Mouse (Mus musculus): ENCODE results near the gene Nacad. TPM values are rescaled to one million over a fixed set of nuclear protein-coding genes. Genes with fewer than 3 reads are reported as not detected.
"Not testable (repeated sequence)": the region's sequence is repeated elsewhere in the genome, so short reads cannot be mapped to it uniquely, and the experiment has no call there.

Nacad gene
- total RNA-seq (2021): 10 to 100 TPM; 78.1 to 82.5 TPM

GRCm38 (mm10) chr11:6605491-6606399 is at the start of gene Nacad:
Nacad (minus strand) TSS chr11:6606053.
- peak; percentile 79 to 83 for DNase-seq (ENCODE audit: extremely low spot score in 1 of 2, low spot score in 2 of 2)
- intact Hi-C loops (cut with DNase I): no loop called here

GRCm38 (mm10) chr11:6654903-6655302 is 49.0 kb upstream of the Nacad start:
- intact Hi-C loops (cut with DNase I): loop anchor here (1.0 to 10.0 kb wide), 6 partner anchors 114 to 1750 kb away; partner anchors contain the start of genes Adcy1 and Igfbp1
- peak; percentile 87 to 92 for DNase-seq (ENCODE audit: extremely low spot score in 1 of 2, low spot score in 2 of 2)

GRCm38 (mm10) chr11:6652978-6653377 is 47.1 kb upstream of the Nacad start:
- not testable (repeated sequence) for DNase-seq (ENCODE audit: extremely low spot score in 1 of 2, low spot score in 2 of 2)
- intact Hi-C loops (cut with DNase I): loop anchor here (10.0 kb wide), 3 partner anchors 412 to 1752 kb away; partner anchors contain the start of gene Adcy1

GRCm38 (mm10) chr11:6650519-6650918 is 44.7 kb upstream of the Nacad start:
- intact Hi-C loops (cut with DNase I): loop anchor here (10.0 kb wide), 3 partner anchors 414 to 1754 kb away; partner anchors contain the start of gene Adcy1
- DNase-seq (ENCODE audit: extremely low spot score in 1 of 2, low spot score in 2 of 2): no peak

- intact Hi-C loops (cut with DNase I): no loop called here
- no peak for DNase-seq (ENCODE audit: extremely low spot score in 1 of 2, low spot score in 2 of 2)
Measured at GRCm38 (mm10) chr11:6647831-6648724, 42.2 kb upstream of the Nacad start.

GRCm38 (mm10) chr11:6644566-6644965 is 38.7 kb upstream of the Nacad start:
- intact Hi-C loops (cut with DNase I): no loop called here
- no peak for DNase-seq (ENCODE audit: extremely low spot score in 1 of 2, low spot score in 2 of 2)

- DNase-seq (ENCODE audit: extremely low spot score in 1 of 2, low spot score in 2 of 2): no peak
Measured at GRCm38 (mm10) chr11:6639072-6639471, 33.2 kb upstream of the Nacad start.

GRCm38 (mm10) chr11:6638537-6638936 is 32.7 kb upstream of the Nacad start, which contains the start of gene Wap:
Wap (minus strand) TSS chr11:6638637.
- intact Hi-C loops (cut with DNase I): no loop called here
- no peak for DNase-seq (ENCODE audit: extremely low spot score in 1 of 2, low spot score in 2 of 2)

More at GRCm38 (mm10) chr11:6639072-6639471, 33.2 kb upstream of the Nacad start:
- intact Hi-C loops (cut with DNase I): no loop called here

- intact Hi-C loops (cut with DNase I): no loop called here
- no peak for DNase-seq (ENCODE audit: extremely low spot score in 1 of 2, low spot score in 2 of 2)
Measured at GRCm38 (mm10) chr11:6636150-6636549, 30.3 kb upstream of the Nacad start.

GRCm38 (mm10) chr11:6629655-6630054 is 23.8 kb upstream of the Nacad start:
- DNase-seq (ENCODE audit: extremely low spot score in 1 of 2, low spot score in 2 of 2): no peak
- intact Hi-C loops (cut with DNase I): no loop called here

GRCm38 (mm10) chr11:6628568-6628967 is 22.7 kb upstream of the Nacad start:
- intact Hi-C loops (cut with DNase I): no loop called here
- DNase-seq (ENCODE audit: extremely low spot score in 1 of 2, low spot score in 2 of 2): peak in 1 of 2 experiments; percentile 66

GRCm38 (mm10) chr11:6627731-6628130 is 21.9 kb upstream of the Nacad start:
- intact Hi-C loops (cut with DNase I): no loop called here
- no peak for DNase-seq (ENCODE audit: extremely low spot score in 1 of 2, low spot score in 2 of 2)

- intact Hi-C loops (cut with DNase I): no loop called here
- no peak for DNase-seq (ENCODE audit: extremely low spot score in 1 of 2, low spot score in 2 of 2)
Measured at GRCm38 (mm10) chr11:6626388-6626772, 20.5 kb upstream of the Nacad start.

GRCm38 (mm10) chr11:6625478-6626387 is 19.9 kb upstream of the Nacad start, which contains the start of gene Tbrg4:
Tbrg4 (minus strand) TSS chr11:6626067.
- intact Hi-C loops (cut with DNase I): no loop called here

GRCm38 (mm10) chr11:6624619-6625382 is 18.9 kb upstream of the Nacad start:
- intact Hi-C loops (cut with DNase I): no loop called here
- DNase-seq (ENCODE audit: extremely low spot score in 1 of 2, low spot score in 2 of 2): no peak

More at GRCm38 (mm10) chr11:6625478-6626387, 19.9 kb upstream of the Nacad start, which contains the start of gene Tbrg4:
- peak; percentile 89 to 96 for DNase-seq (ENCODE audit: extremely low spot score in 1 of 2, low spot score in 2 of 2)

- intact Hi-C loops (cut with DNase I): no loop called here
- no peak for DNase-seq (ENCODE audit: extremely low spot score in 1 of 2, low spot score in 2 of 2)
Measured at GRCm38 (mm10) chr11:6623704-6624103, 17.9 kb upstream of the Nacad start.
